Mouse (Mus musculus) liver, adult 2 months (tissue): ENCODE measurements at regions not wholly inside any gene's neighbourhood (a gene's known extent, or its start where the extent isn't known, plus 50 kb on each side); places are given as distances from the start of the nearest gene placed in this dataset.

Source experiments
- CTCF ChIP-seq: fragments of 200-500 bp; IDR thresholded peaks from 2 replicates; pipeline ENCODE4 v1.5.1; 2011; ENCODE audit warnings: low read depth, low read length, control low read depth
- POLR2A ChIP-seq: fragments of 200-500 bp; IDR thresholded peaks from 2 replicates; pipeline ENCODE4 v1.6.1; 2011; ENCODE audit warnings: low read length, control low read depth; ENCODE audit not compliant: insufficient read depth; ENCODE audit errors: extremely low read depth

- TF ChIP-seq CTCF (no peak), POLR2A (no peak)
These were observed 749.5 kb upstream of the Car8 start for GRCm38 (mm10) chr4:8988345-8988733.
